Mouse (Mus musculus) embryonic facial prominence, embryonic 12.5 days (tissue): ENCODE data around the gene Hbq1b. TPM values are rescaled to one million over a fixed set of nuclear protein-coding genes. Genes with fewer than 3 reads are reported as not detected.

Experiments
- polyA plus RNA-seq: library from polyadenylated mRNA; unstranded; fragments of >200 nt; fragmentation: Nextera tagmentation; extraction: Ambion mirVana; gene quantifications from 2 replicates; pipeline ENCODE4 v1.2.1, GENCODE M21; 2016

Gene Hbq1b
- polyA plus RNA-seq, 1 experiment from 2014 or later, result 2.5 TPM

Other genes starting within 250 kb of the Hbq1b start
- not detected in 2 replicates for gene Il9r, start 86.7 kb upstream of the Hbq1b start, polyA plus RNA-seq
- gene Snrnp25, start 81.5 kb upstream of the Hbq1b start, polyA plus RNA-seq, result 69.3 and 71.1 TPM in 2 replicates
- gene Rhbdf1, start 64.7 kb upstream of the Hbq1b start, polyA plus RNA-seq, result 46.5 and 49.8 TPM in 2 replicates
- 36.0 and 36.5 TPM in 2 replicates for gene Mpg, start 60.5 kb upstream of the Hbq1b start, polyA plus RNA-seq
- gene Nprl3, start 19.3 kb upstream of the Hbq1b start, polyA plus RNA-seq, result 47.9 and 48.2 TPM in 2 replicates
- gene Hba-x, start 10.6 kb upstream of the Hbq1b start, polyA plus RNA-seq, result 1,599 and 1,804 TPM in 2 replicates
- gene Hba-a1, start 3.5 kb upstream of the Hbq1b start, polyA plus RNA-seq, result 3,181 and 3,391 TPM in 2 replicates
- 6,828 and 7,450 TPM in 2 replicates for gene Hba-a2, start 9.5 kb downstream of the Hbq1b start, polyA plus RNA-seq
- 0.53 TPM in 1 of 2 replicates, not detected in the other for gene Hbq1a, start 13.1 kb downstream of the Hbq1b start, polyA plus RNA-seq
- gene Sh3pxd2b, start 60.9 kb downstream of the Hbq1b start, polyA plus RNA-seq, result 28.8 and 30.6 TPM in 2 replicates
- gene Ubtd2, start 168.4 kb downstream of the Hbq1b start, polyA plus RNA-seq, result 93.7 and 96.7 TPM in 2 replicates
- gene Efcab9, start 245.1 kb downstream of the Hbq1b start, polyA plus RNA-seq, result 0.32 and 0.36 TPM in 2 replicates
- gene Stk10, start 246.3 kb downstream of the Hbq1b start, polyA plus RNA-seq, result 3.1 and 3.2 TPM in 2 replicates